ENCODE assay signal across 10 mouse cellular contexts in genomic region chr2:72297716-72298082, GRCm38 (mm10). TPM values are rescaled to one million over a fixed set of nuclear protein-coding genes. Genes with fewer than 3 reads are reported as not detected.
A peak's percentile ranks its signal among the peaks of the same experiment; 100 is the strongest.
DNase-seq lines count a peak whose midpoint lies in the region; ATAC-seq and TF ChIP-seq lines count a peak whose summit lies in the region.
"Had no signal": no experiment of that assay in that cellular context is flagged by ENCODE, and none has a peak within 500 bp of the region (broad histone marks: within the 10 kb centered on the region; RNA-seq: fewer than 3 reads in every experiment).

No protein-coding gene starts in this region.

- no peak for TF ChIP-seq CTCF in layer of hippocampus, adult 2 months (conservative IDR thresholded peaks at IDR 0.05)

- ATAC-seq in intestine, embryonic 16.5 days = peak; percentile 53
- ATAC-seq in midbrain, embryonic 15.5 days (replicated peaks) = no peak

- H3K4me3 ChIP-seq in layer of hippocampus, adult 2 months = peak overlapping the region; percentile 11
- no peak overlapping the region for H3K4me3 ChIP-seq in intestine, embryonic 16.5 days (ENCODE audit: low read length)
- H3K4me3 ChIP-seq in midbrain, embryonic 15.5 days = no peak overlapping the region
- H3K4me3 ChIP-seq: megakaryocyte, embryonic 14.5 days had no signal

- no peaks in the 10 kb centered on the region for H3K9me3 ChIP-seq in intestine, embryonic 16.5 days (ENCODE audit: control insufficient read depth, low read length)
- no peaks in the 10 kb centered on the region for H3K9me3 ChIP-seq in midbrain, embryonic 15.5 days
- H3K9me3 ChIP-seq: megakaryocyte, embryonic 14.5 days had no signal

- H3K27ac ChIP-seq in layer of hippocampus, adult 2 months = peak overlapping the region; percentile 47; the same call in 1 of the 2 replicates
- H3K27ac ChIP-seq in intestine, embryonic 16.5 days (ENCODE audit: low read length) = peak overlapping the region; percentile 54
- H3K27ac ChIP-seq in midbrain, embryonic 15.5 days = no peak overlapping the region

- H3K9ac ChIP-seq in intestine, embryonic 16.5 days (ENCODE audit: low read depth, low read length) = peak overlapping the region; percentile 53; the same call in 1 of the 2 replicates
- H3K9ac ChIP-seq in midbrain, embryonic 15.5 days = no peak overlapping the region

- H3K4me1 ChIP-seq in intestine, embryonic 16.5 days (ENCODE audit: control insufficient read depth, insufficient read depth, low read length) = peaks cover 10% of the 10 kb centered on the region
- H3K4me1 ChIP-seq in midbrain, embryonic 15.5 days = no peaks in the 10 kb centered on the region

- no peaks in the 10 kb centered on the region for H3K27me3 ChIP-seq in intestine, embryonic 16.5 days (replicated peaks; ENCODE audit: control insufficient read depth, insufficient read depth, low read length)
- no peaks in the 10 kb centered on the region for H3K27me3 ChIP-seq in midbrain, embryonic 15.5 days (replicated peaks)
- H3K27me3 ChIP-seq: megakaryocyte, embryonic 14.5 days had no signal

- 52% methylated on average over 10 of the region's 10 CpGs for WGBS in intestine, embryonic 16.5 days
- WGBS in midbrain, embryonic 15.5 days = 75% methylated on average over 10 of the region's 10 CpGs

- H3K36me3 ChIP-seq in intestine, embryonic 16.5 days (ENCODE audit: control insufficient read depth, insufficient read depth, low read length) = 0 out of 2 replicates have a peak, but pooled peaks cover 3% of the 10 kb centered on the region
- H3K36me3 ChIP-seq in midbrain, embryonic 15.5 days (replicated peaks) = no peaks in the 10 kb centered on the region

- DNase-seq in layer of hippocampus, adult 2 months (ENCODE audit: low spot score in 2 of 2) = no peak
- DNase-seq in layer of hippocampus, adult 9-10 months (ENCODE audit: low spot score) = no peak
- DNase-seq in fibroblast of lung, adult 2 months (ENCODE audit: low read depth) = peak; percentile 38
- DNase-seq in lung, postnatal 25 days (ENCODE audit: low spot score) = peak; percentile 65
- DNase-seq in retina, embryonic 14.5 days (ENCODE audit: low spot score) = no peak
- DNase-seq in thymus, postnatal 0 days (ENCODE audit: low spot score) = no peak
- DNase-seq: thymus, postnatal 14 days had no signal

- H3K4me2 ChIP-seq in intestine, embryonic 16.5 days (ENCODE audit: low read depth, low read length) = peak overlapping the region; percentile 35; the same call in 1 of the 2 replicates
- H3K4me2 ChIP-seq in midbrain, embryonic 15.5 days = no peak overlapping the region

RNA-seq across cellular contexts. Expression of gene Map3k20, which starts 12.3 kb away (rescaled TPM):
- 10 to 100 TPM in 1 of 2 experiments, 1 to 10 TPM in 1; 9.0 to 13.9 TPM for total RNA-seq in layer of hippocampus, adult 2 months (2021)
- 13.8 and 14.8 TPM in 2 replicates for polyA plus RNA-seq in intestine, embryonic 16.5 days (2015; fragmentation: Nextera tagmentation; extraction: Ambion mirVana)
- 5.0 TPM in 2 replicates for polyA plus RNA-seq in midbrain, embryonic 15.5 days (2015; fragmentation: Nextera tagmentation; extraction: Ambion mirVana)
- 8.3 and 9.4 TPM in 2 replicates for polyA plus RNA-seq in thymus, postnatal 0 days (2015; fragmentation: Nextera tagmentation; extraction: Ambion mirVana)

Comparison
In these comparisons a context has a peak if more than half of its experiments do, and no peak if none do; other contexts are left out.
1. DNase-seq: peak in fibroblast of lung, adult 2 months (single experiment) and lung, postnatal 25 days (single experiment); none in layer of hippocampus, adult 2 months (0 of 2), layer of hippocampus, adult 9-10 months (single experiment), retina, embryonic 14.5 days (single experiment) and thymus, postnatal 0 days (single experiment).